Mouse (Mus musculus) liver, adult 2 months (tissue): ENCODE measurements around the gene Plppr3.

Source experiments
- CTCF ChIP-seq: fragments of 200-500 bp; IDR thresholded peaks from 2 replicates; pipeline ENCODE4 v1.5.1; 2011; ENCODE audit warnings: low read depth, low read length, control low read depth
- POLR2A ChIP-seq: fragments of 200-500 bp; IDR thresholded peaks from 2 replicates; pipeline ENCODE4 v1.6.1; 2011; ENCODE audit warnings: low read length, control low read depth; ENCODE audit not compliant: insufficient read depth; ENCODE audit errors: extremely low read depth

- no peak for TF ChIP-seq POLR2A
- no peak for TF ChIP-seq CTCF
Measured at GRCm38 (mm10) chr10:79873715-79874289, 632 bp downstream of the Plppr3 start.
